Mouse (Mus musculus) left cerebral cortex, postnatal 4 days (tissue): ENCODE results near the gene Exoc8. TPM values are rescaled to one million over a fixed set of nuclear protein-coding genes. Genes with fewer than 3 reads are reported as not detected.
A peak's percentile ranks its signal among the peaks of the same experiment; 100 is the strongest.

Experiments
- DNase-seq: peaks from one replicate; pipeline ENCODE4 v3.0.0-alpha.2; 2022
- intact Hi-C: fragments of 180-260 bp; cut with DNase I; formaldehyde crosslinking; loops from one replicate; pipeline ENCODE4 v1.15.1; 2025
- total RNA-seq, 2 experiments: library from RNA; stranded (reverse); gene quantifications; 2 replicates each; pipeline ENCODE4 v1.2.3; 2021

Exoc8 gene
- total RNA-seq, 2 experiments from 2014 or later = 32.8 to 33.8 TPM

DNA sequence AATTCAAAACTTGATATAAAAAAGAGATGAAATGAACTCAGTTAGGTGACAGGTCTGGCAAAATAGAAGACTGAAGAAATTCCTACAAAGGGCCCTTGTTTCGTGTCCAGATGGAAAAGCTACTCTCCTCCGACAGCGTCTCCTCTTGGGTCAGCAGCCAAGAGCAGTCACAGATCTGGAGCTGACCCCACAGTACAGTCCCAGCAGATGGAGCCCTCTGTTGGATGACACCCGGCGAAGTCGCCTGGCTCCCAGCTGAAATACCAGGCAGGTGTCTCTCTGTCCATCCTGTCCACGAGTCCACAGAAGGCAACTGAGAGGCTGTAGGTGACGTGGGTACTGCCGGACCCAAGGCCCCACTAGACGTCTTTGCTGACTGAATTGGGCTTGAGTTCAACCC, 12.8 kb upstream of the Exoc8 start:
- peak; percentile 34 for DNase-seq
- intact Hi-C loops = no loop called here

DNA sequence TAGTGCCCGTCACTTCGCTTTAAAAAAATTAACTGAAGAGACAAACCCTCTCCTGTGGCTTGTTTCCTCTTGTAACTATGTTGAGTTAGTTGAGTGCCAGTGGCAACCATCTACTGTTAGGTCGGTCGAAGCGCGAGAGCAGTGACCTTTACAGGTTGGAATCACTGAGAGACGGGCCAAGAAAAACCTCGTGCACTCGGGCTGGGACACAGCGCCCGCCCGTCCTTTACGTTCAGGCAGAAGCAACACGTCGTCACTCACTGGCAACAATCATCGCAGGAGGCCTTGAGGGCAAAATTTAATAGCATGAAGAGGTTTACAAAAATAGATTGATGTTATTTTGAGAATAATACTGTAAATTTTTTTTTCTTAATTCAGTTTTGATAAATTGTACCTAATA, 12.4 kb upstream of the Exoc8 start:
- DNase-seq = no peak
- intact Hi-C loops = no loop called here

DNA sequence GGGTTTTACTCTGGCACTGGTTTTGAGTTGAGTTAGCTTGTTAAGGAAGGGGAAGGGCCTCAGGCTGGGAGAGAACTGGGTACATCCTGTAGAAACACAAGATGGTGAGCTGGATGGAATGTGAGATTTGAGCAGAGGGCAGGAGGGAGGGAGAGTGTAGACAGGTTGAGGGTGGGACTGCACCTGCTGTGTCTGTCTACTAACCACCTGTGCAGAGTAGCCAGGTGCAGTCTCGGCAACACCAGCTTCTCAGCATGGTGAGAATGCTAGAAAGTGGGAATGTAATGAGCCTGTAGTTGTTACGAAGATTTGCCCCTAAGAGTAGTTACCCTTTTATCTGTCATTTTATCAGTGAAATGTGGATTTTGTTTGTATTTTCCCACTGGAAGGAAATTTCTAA, 8.0 kb upstream of the Exoc8 start:
- DNase-seq = no peak
- intact Hi-C loops = no loop called here

- DNase-seq = no peak
- intact Hi-C loops = no loop called here
These were observed 5.7 kb upstream of the Exoc8 start for GRCm38 (mm10) chr8:124903198-124903597.

GRCm38 (mm10) chr8:124898251-124898905, 873 bp upstream of the Exoc8 start:
- intact Hi-C loops = loop anchor here (5.0 to 10.0 kb wide), 2 partner anchors 49 to 116 kb away; partner anchors contain the start of genes Egln1 and Tsnax
- no peak for DNase-seq

DNA sequence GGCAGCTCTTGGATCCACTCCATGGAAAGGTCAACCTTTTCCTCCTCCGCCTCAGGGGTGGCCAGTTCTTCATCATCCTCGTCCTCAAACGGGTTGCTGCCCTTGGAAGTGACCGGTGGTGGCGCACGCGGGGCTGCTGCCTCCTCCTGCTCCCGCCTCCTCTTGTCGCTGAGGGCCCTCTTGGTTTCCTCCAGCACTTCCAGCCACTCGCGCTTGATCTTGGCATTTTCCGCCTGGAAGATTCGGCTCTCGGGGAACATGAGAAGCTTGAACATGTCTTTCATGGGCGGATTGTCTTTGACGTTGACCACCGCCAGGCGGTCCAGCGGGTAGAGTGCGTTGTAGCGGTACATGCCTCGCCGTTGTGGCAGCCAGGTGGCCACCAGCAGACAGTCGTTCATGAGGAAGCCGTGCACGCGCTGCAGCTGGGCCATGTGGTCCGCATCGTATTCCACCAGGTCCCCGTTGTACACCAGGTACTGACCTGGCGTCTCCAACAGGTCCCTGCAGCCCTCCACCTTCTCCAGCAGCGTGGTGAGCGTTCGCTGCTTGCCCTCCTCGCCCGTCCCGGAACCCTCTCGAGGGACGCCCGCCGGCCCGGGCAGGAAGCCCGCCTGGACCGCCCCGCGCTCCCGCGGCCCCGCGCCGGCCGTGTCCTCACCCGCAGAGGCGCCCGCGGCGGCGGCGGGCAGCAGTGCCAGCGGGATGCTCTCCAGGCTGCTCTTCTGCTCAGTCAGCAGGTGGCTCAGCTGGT, 696 bp downstream of the Exoc8 start:
- intact Hi-C loops = loop anchor here (5.0 to 10.0 kb wide), 2 partner anchors 50 to 118 kb away; partner anchors contain the start of genes Egln1 and Tsnax
- DNase-seq = peak; percentile 78

DNA sequence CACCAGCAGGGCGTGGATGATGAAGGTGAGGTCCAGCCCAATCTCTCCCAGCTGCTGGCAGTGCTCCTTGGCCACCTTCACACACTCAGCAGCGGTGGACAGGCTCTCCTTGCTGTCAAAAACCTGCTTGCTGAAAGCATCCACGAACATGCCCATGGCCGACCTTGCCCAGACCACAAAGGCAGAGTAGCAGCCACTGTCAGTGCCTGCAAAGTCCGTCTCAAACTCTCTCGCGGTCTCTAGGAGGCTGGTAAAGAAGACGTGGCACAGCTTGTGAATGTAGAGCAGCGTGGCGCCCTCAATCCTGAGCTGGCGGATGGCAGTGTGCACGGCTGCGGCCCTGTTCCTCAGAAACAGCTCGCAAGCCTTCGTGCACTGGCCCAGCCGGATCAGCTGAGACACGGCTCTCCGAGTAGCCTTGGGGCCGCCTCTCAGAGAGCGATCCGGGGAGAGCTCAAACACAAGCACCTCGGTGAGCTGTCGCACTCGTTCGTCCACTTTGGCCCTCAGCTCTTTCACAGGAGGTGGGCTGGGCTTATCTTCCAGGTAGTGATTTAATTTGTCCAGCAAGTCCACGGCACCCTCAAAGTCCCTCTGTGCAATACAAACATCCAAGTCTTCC, 1.4 kb downstream of the Exoc8 start:
- intact Hi-C loops = loop anchor here (5.0 to 10.0 kb wide), 2 partner anchors 51 to 119 kb away; partner anchors contain the start of genes Egln1 and Tsnax
- DNase-seq = no peak

DNA sequence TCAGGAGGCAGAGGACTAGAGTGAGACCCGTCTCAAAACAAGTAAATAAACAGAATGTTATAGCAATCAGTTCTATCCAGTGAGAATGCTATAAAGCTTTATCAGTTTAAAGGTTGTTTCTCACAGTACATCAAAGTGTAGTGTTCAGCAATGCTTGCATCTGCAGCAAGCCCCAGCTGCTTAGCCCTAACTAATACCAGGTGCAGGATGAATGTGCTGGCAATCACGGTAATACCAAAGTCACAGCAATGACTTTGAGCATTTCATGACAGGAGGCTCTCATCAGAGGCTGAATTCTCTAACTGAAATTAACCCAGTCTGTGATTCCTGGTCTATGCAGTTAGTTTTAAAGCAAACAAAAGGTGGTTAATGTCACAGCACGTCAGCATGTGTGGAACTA, 4.9 kb downstream of the Exoc8 start:
- no peak for DNase-seq
- intact Hi-C loops = loop anchor here (10.0 kb wide), 1 partner anchor 122 kb away; the partner anchor contains the start of gene Tsnax

GRCm38 (mm10) chr8:124888385-124888784, 9.1 kb downstream of the Exoc8 start:
- no peak for DNase-seq
- intact Hi-C loops = no loop called here

DNA sequence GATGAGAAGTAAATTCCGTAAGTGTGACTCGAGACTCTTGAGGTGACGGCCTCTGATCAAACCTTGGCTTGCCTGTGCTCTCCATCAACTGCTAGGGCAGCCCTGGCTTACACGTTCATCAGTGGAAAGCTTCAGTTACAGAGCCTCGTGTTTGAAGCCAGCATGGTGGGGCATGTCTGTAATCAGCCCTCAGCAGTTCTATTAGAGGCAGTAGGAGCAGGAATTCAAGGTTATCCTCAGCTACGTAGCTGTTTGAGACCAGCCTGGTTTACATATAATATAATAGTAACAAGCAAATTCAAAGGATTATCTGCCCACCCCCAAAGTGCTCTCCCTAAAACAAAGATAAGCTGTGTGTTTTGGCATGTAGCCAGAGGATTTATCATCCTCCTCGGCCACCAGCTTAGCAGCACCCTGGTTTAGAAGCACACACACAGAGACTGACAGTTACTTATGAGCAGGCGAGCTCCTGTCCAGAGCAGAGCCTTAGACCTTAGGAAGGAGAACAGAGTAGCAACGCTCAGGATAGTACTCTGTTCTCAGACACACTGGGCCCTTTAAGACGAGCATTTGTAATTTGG, 18.5 kb downstream of the Exoc8 start:
- intact Hi-C loops = no loop called here
- DNase-seq = no peak

DNA sequence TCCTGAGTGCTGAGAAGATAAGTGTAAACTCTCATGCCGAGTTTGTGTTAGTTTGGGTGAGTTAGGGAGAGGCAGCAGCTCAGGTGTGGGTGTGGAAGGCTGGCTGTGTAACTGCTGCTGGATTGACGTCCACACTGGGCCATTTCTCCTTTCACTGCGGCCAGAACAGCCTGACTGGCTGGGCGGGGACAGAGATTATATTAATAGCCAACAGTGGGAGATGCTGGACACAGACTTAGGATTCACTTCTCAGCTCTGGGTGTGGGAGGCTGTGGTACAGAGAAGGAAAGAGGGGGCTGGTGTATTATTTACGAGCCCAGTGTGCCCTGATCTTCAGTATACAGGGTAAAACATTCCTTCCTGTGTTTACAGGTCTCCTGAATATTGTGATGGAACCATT, 19.4 kb downstream of the Exoc8 start:
- no peak for DNase-seq
- intact Hi-C loops = no loop called here

DNA sequence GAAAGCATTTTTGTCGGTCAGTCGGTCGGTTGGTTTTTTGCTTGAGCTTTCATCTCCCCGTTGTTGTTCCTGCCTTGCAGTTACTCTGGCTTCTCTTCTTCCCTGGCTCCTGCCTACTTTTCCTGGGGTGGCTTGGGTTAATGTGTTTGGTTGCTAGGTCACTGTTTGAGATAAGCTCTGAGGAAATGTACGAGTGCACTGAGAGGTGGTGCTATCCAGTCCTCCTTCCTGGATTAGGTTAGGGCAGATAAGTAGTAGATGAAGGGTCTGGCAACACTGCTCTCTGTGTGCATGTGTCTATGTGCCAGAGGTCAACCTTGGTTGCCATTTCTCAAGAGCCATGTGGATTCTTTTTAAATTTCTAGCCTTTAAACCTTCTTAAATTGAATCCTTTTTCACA, 24.8 kb downstream of the Exoc8 start:
- no peak for DNase-seq
- intact Hi-C loops = no loop called here

- intact Hi-C loops = no loop called here
- no peak for DNase-seq
These were observed 25.4 kb downstream of the Exoc8 start for GRCm38 (mm10) chr8:124872081-124872480.

DNA sequence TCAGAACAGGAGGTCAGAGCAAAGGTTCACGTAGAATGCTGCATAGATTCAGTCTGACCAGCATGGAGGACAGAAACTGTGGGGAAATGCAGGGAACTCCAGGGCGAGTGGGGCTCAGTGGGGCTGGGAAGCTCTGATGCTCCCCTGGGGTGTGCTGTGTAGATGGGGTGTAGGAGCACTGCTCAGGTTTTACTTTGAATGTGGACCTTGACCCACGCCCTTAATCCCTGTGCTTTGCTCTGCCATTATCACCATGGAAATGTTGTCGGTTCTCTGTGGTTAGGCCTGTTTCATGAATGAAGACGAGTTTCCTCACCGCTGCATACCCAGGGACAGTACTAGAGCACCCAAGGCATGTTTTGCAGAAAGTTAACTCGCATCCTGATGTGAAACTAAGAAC, 26.0 kb downstream of the Exoc8 start:
- intact Hi-C loops = no loop called here
- DNase-seq = no peak

- intact Hi-C loops = no loop called here
- DNase-seq = no peak
These were observed 27.8 kb downstream of the Exoc8 start for GRCm38 (mm10) chr8:124869708-124870107.

- intact Hi-C loops = no loop called here
These were observed 30.4 kb downstream of the Exoc8 start for GRCm38 (mm10) chr8:124867126-124867525.

GRCm38 (mm10) chr8:124866669-124867068, 30.8 kb downstream of the Exoc8 start:
- DNase-seq = no peak
- intact Hi-C loops = no loop called here

More at GRCm38 (mm10) chr8:124867126-124867525, 30.4 kb downstream of the Exoc8 start:
- no peak for DNase-seq

GRCm38 (mm10) chr8:124863729-124864128, 33.8 kb downstream of the Exoc8 start:
- intact Hi-C loops = no loop called here
- no peak for DNase-seq

DNA sequence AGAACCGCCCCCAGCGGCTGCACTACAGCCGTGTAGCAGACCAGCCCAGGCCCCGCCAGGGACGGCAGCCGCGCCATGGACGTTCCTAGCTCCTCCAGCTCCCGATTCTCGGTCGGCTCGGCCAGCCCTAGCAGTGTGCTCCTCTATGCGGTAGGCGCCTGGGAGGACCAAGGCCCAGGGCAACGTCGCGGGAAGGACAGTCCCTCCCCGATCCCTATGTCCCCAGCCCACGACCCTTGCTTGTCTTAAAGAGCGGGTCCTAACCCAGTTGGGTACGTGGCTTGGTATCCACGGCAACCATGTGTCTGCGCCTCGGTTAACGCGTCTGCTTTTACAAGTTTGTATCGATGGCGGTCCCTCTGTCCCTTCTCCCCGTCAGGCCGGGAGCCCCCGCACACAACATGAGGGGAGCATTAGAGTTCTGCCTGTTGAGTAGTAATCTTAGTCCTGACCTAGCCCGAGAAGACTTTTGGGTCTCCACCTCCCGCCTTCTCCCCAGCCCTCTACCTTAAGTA, 34.3 kb downstream of the Exoc8 start:
- no peak for DNase-seq
- intact Hi-C loops = no loop called here

DNA sequence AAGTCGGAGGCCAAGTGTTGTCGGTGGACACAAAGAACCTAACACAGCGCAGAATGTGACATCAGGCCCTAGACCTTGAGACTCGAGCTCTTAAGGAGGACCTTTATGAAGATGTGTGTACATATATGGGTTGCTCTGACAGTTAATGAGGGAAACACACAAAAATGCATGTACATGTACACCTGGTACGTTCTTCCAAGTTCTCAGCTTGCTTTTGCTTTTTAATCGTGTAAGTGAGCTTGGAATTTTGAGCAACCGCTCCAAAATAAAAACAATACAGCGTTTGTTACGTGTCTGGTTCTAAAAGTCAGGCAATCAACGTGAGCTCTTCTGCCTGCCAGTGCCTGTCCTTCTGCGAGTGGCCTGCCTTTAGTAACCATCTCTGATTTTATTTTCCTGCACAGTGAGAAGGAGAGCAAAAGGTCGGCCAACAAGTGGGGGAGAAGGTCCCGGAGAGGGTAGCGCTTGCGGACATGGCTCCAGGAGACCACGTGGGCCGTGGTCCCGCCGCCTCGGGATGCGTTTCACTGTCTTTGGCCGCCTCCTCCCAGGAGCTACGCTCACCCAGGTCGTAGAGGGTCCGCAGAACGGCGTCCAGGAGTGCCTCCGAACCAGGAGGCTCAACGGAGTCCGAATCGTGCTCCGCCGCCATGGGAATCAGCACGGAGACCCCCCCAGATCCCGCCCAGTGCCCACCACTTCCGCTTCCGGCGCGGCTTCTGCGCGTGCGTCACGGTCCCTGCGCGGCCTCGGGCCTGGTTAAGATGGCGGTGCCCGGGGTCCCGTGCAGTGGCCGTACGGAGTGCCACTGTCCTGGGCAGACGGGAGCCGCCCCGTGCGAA, 35.0 kb downstream of the Exoc8 start, which contains the start of the genes Gnpat and 2810004N23Rik:
Gene Gnpat (plus strand): TSS at position 713 of the 842 bp plus-strand sequence.
Gene 2810004N23Rik (minus strand): TSS at position 800 of the 842 bp plus-strand sequence.
- intact Hi-C loops = no loop called here
- peak; percentile 96 for DNase-seq
